Mouse (Mus musculus): ENCODE measurements at regions not wholly inside any gene's neighbourhood (a gene's known extent, or its start where the extent isn't known, plus 50 kb on each side); places are given as distances from the start of the nearest gene placed in this dataset.

DNA sequence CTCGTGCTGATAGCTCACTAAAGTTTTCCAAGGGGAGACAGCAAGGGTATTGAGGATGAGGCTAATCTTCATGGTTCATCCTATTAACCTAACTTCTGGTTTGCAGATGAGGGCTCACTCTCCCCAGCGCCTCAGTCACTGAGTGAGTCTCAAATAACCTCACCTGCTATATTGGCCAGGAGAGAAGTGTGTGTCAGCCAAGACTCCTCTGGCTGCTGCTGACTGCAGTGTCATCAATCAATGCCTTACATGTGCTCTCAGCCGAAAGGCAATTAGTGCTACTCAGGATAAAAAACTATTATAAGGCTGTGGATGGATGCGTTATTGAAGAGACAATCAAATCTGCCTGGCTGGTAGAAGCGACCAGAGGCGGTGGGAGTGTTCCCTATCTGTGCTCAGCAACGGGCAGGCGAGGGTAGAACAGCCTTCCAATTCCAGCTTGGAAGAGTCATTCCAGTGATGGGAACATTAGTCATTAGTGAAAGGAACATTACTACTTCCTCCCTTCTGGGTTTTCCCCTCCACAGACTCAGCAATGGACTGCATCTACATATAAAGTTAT is 96.4 kb downstream of the Grpr start:
- CTCF ChIA-PET, result no interaction called here

DNA sequence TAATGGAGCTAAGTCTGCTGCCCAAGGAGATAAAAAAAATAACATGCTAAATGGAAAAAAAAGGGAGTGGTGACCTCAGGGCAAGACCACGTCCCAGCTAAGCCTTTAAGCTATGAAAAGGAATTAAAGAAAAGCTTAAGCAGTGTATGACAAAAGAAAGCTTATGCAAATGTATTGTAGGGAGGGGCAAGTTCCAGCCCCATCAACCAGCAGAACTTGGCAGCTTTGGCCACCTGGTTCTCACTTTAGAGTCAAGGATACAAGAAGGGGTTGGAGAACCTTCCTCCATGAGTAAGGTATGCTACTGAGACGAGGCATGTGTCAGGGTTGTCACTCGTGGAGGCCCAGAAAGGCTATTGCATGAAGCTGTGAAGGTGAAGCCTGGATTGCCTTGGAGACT is 143.9 kb downstream of the Grpr start:
- CTCF ChIA-PET, result interaction anchor here (0.6 kb wide), 1 partner anchor 85 kb away, joined by 3 read pairs; no protein-coding TSS in a partner anchor

DNA sequence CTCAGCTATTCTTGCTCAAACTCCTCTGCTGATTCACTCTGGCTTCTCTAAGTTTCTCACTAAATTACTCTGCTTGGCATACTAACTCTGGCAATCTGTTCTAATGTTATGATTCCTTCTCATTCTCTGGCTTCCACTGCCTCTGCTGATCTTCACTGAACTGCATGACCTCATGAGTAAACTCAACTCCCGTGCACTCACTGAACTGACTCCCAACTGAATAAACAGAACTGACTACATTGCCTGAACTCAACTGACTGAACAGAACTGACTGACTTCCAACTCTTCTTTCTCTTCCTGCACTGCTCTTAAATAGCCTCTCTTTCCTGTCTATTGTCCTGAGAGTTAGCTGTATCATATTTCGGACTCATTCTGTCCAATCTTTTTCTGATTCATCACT is 163.1 kb downstream of the Grpr start:
- CTCF ChIA-PET, result no interaction called here
